Mouse (Mus musculus) splenic B cell, adult 2 months (primary cell): Measurements from ENCODE around the gene Elfn1.
"Not testable (repeated sequence)": the region's sequence is repeated elsewhere in the genome, so short reads cannot be mapped to it uniquely, and the experiment has no call there.

Experiments used
- DNase-seq: peaks from one replicate; pipeline ENCODE4 v3.0.0-alpha.2; 2011; ENCODE audit warnings: low read depth, low spot score
- H3K27me3 ChIP-seq: 2 replicates; pipeline ENCODE4 v1.6.1; 2012; ENCODE audit warnings: mild to moderate bottlenecking, low read length, moderate library complexity, mixed read lengths; ENCODE audit not compliant: control insufficient read depth, poor library complexity, insufficient read depth, severe bottlenecking
- H3K36me3 ChIP-seq: 2 replicates; pipeline ENCODE4 v1.6.1; 2012; ENCODE audit warnings: mild to moderate bottlenecking, low read length, moderate library complexity, mixed read lengths; ENCODE audit not compliant: control insufficient read depth, poor library complexity, insufficient read depth, severe bottlenecking

Elfn1 gene

GRCm38 (mm10) chr5:139976584-139976983 lies 68.8 kb downstream of the Elfn1 start:
- H3K36me3 ChIP-seq = no peaks in the 10 kb centered on the region
- H3K27me3 ChIP-seq = no peaks in the 10 kb centered on the region
- no peak for DNase-seq

- no peaks in the 10 kb centered on the region for H3K27me3 ChIP-seq
- H3K36me3 ChIP-seq = no peaks in the 10 kb centered on the region
- DNase-seq = no peak
These were observed 69.7 kb downstream of the Elfn1 start for GRCm38 (mm10) chr5:139977476-139977875.

- no peaks in the 10 kb centered on the region for H3K36me3 ChIP-seq
- H3K27me3 ChIP-seq = no peaks in the 10 kb centered on the region
- no peak for DNase-seq
These were observed 71.0 kb downstream of the Elfn1 start for GRCm38 (mm10) chr5:139978525-139979276.

- Histone ChIP-seq H3K27me3 (no peaks in the 10 kb centered on the region), H3K36me3 (no peaks in the 10 kb centered on the region)
- DNase-seq = no peak
These were observed 71.6 kb downstream of the Elfn1 start for GRCm38 (mm10) chr5:139979371-139979770.

- no peak for DNase-seq
- H3K36me3 ChIP-seq = no peaks in the 10 kb centered on the region
- no peaks in the 10 kb centered on the region for H3K27me3 ChIP-seq
These were observed 74.2 kb downstream of the Elfn1 start for GRCm38 (mm10) chr5:139981976-139982375.

DNA sequence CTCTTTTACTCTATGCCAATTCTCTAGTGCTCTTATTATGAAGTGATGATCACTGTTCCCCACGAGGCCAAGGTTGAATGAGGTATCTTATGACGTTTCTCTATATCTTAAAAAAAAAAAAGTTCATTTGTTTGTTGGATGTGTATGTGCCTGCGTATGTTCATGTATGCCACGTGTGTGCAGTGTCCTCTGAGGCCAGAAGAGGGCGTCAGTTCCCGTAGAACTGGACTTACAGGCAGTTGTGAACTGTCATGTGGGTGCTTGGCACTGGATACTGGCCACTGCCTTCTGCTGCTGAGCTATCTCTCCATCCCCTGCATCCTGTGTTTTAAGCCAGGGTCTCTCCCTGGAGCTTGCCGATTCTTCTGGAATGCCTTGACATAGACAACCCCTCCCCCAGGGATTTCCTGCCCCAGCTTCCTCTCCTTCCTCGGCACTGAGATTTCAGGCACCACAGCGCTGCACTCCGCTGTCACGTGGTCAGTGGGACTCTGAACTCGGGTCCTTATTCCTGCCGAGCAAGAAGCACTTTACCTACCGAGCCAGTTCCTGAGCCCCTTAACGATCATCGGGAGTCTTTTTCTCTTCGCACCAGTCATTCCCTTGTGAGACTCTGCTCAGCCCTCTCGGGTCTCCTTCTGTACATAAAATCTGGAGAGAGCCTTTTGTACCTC lies 77.5 kb downstream of the Elfn1 start:
- no peak for DNase-seq
- H3K36me3 ChIP-seq = no peaks in the 10 kb centered on the region
- no peaks in the 10 kb centered on the region for H3K27me3 ChIP-seq

DNA sequence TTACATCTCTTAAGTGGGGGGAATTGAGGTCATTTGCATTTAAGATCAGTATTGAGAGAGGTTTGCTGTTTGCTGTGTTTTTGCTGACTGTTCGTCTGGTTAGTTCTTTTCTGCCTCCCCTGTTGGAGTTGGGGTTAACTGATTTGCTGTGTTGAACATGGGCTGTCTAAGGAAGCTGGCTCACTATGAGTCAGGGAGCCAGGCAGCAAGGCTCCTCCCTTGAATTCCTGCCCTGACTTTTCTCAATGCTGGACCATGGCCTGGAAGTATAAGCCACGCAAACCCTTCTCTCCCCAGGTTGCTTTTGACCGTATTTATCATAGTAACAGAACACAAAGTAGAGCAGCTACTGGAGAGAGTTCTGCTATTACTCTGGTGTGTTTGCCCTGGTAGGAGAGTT lies 83.8 kb downstream of the Elfn1 start:
- Histone ChIP-seq H3K36me3 (no peaks in the 10 kb centered on the region), H3K27me3 (no peaks in the 10 kb centered on the region)
- DNase-seq = no peak

DNA sequence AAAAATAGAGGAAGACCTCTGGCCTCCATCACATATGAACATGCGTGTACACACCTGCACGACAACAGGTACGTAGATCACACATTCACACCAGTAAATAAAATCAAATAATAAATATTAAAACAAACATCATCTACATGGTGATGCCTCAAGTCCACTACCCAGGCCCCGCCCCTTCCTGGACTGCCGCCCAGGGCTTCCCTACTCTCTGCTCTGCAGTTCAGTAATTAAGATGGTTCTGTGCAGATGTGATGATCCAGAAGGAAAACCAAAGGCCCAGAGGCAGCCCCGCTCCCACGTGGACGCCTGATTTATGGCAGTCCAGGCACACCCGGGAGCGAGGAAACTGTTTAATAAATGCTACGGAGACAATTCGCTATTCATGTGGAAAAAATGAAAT lies 90.6 kb downstream of the Elfn1 start:
- not testable (repeated sequence) for H3K36me3 ChIP-seq, H3K27me3 ChIP-seq, DNase-seq

GRCm38 (mm10) chr5:139998916-139999315 lies 91.2 kb downstream of the Elfn1 start:
- Histone ChIP-seq H3K36me3 (no peaks in the 10 kb centered on the region), H3K27me3 (no peaks in the 10 kb centered on the region)
- DNase-seq = no peak

DNA sequence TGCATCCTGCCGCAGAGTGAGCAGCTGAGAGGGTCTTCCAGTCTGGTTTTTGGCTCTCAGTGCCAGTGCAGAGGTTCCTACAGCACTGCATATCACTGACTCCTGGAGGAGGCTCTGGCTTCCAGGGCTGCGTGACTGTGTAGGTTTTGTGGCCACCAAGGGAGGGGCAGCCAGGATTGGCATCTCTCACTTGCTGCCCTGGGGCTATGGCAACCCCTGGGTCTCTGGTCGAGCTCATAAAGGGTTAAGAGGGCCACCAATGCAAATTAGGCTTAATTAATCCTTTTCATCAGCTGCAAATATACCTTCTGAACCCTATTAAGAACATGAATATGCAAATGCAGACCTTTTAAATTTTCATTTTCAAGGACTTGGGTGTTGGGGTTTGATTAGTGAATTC lies 94.8 kb downstream of the Elfn1 start:
- H3K27me3 ChIP-seq = no peaks in the 10 kb centered on the region
- no peaks in the 10 kb centered on the region for H3K36me3 ChIP-seq
- no peak for DNase-seq

- H3K27me3 ChIP-seq = no peaks in the 10 kb centered on the region
- DNase-seq = no peak
- H3K36me3 ChIP-seq = no peaks in the 10 kb centered on the region
These were observed 99.1 kb downstream of the Elfn1 start for GRCm38 (mm10) chr5:140006861-140007260.

GRCm38 (mm10) chr5:140007656-140008522 lies 100.1 kb downstream of the Elfn1 start:
- Histone ChIP-seq H3K36me3 (no peaks in the 10 kb centered on the region), H3K27me3 (no peaks in the 10 kb centered on the region)
- DNase-seq = no peak

GRCm38 (mm10) chr5:140008523-140008806 lies 100.7 kb downstream of the Elfn1 start:
- no peak for DNase-seq
- no peaks in the 10 kb centered on the region for H3K36me3 ChIP-seq
- H3K27me3 ChIP-seq = no peaks in the 10 kb centered on the region

DNA sequence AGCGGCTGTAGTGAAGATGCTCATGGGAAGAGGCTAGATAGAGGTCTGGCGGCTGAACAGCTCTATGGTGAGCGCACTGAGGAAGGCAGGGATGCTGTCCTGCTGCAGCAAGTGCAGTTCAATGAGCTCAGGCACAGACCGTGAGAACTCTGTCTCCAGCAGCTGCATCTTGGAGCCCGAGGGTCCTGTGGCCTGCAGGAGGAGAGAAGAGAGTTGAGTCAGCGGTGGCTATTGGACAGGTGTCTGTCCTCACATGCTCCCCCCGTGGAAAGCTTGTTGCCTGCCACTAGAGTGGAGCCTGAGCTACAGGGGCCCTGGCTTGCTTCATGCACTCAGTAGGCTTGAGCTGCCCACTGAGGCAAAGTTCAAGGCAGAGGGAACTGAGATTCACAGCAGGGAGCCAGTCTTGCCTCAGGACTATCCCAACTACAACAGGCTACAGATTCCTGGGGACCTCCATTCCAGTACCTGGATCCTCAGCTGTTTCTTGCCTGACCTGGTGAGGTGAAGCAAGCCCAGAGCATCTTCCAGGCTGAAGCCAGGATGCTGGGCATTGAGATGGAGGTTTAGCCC lies 101.4 kb downstream of the Elfn1 start:
- DNase-seq = no peak
- Histone ChIP-seq H3K27me3 (no peaks in the 10 kb centered on the region), H3K36me3 (no peaks in the 10 kb centered on the region)

DNA sequence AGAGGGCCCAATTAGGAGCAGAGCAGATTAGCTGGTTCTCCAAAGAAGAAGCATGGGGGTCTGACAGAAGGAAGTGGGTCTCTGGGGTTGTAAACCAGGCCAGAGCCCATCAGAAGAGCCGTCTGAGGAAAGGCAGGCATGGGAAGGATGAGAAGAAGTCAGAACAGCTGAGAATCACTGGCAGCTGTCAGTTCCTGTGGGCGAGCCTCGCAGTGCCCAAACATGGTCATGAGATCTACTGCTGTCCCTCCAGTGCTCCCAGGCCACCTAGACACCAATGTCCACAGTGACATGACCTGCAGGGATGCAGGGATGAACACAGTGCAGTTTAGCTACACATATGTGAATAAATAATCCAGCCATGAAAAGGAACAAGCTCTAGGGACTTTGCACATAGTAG lies 102.7 kb downstream of the Elfn1 start:
- DNase-seq = no peak
- Histone ChIP-seq H3K36me3 (no peaks in the 10 kb centered on the region), H3K27me3 (no peaks in the 10 kb centered on the region)
